Mouse (Mus musculus): ENCODE data around the gene Trip4.
A peak's percentile ranks its signal among the peaks of the same experiment; 100 is the strongest.

Trip4 gene

DNA sequence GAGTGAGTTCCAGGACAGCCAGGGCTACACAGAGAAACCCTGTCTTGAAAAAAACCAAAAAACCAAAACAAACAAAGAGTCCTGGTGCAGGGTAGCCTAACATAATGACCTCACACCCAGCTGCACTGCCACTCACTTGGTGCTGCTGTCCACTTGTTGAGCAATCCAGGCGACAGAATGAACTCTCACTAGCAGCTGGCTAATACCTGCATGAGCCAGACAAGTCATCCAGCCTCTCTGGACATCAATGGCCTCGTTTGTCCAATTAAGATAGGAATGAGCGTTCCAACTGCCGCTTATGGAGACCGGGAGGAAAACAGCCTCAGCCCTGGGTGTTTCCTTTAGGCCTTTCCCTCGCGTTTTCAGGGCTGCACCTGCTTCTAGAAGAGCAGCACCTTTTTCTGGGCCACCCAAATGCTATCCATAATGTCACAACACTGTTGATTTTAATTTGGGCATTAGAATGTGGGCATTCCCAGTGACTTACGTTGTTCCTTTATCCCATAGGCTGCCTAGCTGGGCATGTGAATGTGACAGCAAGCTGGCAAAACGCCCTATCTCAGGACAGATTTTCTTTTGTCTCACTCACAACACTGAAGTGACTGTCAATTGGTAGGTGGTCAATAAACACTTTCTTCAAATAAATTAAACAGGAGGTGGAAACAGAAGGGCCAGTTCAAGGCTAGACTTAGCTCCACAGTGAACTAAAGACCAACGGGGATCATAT lies 73.8 kb downstream of the Trip4 start:
- peak; percentile 23 for DNase-seq (ENCODE audit: low spot score)

DNA sequence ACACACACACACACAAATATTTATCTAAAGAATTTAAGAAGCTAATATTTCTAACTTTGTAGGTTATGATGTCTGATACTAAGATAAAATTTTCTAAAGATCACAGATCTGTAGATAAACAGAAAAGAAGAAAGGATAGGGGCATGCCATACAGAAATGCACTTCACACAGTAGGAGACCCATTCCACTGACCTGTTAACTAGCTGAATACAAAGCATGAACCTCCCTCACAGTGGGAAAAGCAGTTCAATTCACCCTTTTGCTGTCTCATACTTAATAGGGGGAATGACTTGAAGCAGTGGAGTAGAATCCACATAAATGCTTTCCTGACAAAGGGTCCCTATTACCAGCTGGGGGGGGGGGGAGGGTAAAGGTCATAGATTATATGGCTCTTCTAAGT lies 75.0 kb downstream of the Trip4 start:
- no peak for DNase-seq (ENCODE audit: low spot score)

DNA sequence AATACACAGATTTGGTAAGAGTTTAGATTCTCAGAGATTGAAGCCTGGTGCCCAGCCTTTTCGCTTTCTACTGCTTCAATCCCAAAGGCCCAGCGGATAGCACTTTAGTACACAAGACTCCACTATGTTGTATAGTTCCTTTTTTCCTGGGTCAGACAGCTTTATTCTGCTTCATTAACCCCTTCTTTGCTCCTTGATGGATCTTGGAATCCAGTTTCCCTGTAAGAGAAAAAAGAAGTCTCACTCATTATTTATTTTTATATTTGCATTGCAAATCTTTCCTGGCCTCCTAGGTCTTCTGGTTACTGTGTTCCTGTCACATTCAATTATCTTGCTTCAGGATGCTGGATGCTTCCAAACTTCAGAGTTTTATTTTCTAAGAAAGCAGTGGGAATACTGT lies 75.4 kb downstream of the Trip4 start:
- no peak for DNase-seq (ENCODE audit: low spot score)

DNA sequence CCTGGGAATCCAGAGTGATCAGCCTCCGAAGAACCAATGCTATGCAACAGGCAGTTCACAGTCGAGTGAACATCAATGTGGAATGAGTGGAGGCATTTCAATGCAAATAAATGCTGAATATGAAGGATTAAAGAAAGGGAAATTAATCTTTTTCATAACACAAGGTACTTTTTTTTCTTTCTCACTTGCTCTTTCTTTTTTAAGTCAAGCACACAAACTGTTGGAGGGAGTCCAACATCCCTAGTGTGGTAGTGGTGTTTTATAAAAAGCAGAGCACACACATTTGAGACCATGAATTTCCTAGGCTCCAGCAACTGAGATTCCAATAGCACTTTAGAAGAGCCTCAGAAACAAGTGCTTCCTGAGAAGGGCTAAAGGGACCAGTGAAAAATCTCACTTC lies 76.6 kb downstream of the Trip4 start:
- DNase-seq (ENCODE audit: low spot score): no peak

DNA sequence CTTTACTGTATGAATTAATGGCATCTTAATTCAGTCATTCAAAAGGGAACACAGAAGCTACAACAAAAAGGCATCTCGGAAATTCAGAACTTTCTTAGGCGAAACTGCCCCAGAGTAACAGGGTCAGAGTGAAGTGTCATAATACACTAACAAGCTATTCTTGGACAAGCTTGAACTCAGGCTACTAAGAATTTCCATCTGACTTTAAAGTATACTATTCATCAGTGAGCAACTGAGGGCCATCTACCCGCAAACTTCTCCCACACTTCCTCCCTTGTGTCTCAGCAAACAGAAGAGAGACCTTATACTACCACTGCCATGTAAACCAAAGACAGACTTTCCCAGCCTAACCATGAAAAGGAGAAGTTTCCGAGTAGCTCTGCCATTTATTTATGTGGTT lies 77.4 kb downstream of the Trip4 start:
- DNase-seq (ENCODE audit: low spot score): no peak

DNA sequence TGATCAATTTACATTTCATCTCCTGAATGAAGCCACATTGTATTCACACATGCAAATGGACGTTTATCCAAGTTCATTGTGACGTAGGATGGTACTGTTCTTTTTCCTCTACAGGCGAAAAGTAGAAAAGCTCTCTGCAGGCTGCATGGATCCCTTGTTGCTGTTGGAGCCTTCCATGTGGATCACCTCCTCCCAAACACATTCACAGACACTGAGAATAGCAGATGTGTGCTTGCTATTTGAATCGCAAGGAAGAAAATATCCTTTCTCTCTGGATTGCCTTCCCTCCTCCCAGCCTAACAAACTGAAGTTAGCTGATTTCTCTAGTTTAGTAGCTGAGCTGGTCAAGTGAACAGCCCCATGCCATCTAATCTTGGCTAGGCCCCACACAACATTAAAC lies 78.3 kb downstream of the Trip4 start:
- no peak for DNase-seq (ENCODE audit: low spot score)

DNA sequence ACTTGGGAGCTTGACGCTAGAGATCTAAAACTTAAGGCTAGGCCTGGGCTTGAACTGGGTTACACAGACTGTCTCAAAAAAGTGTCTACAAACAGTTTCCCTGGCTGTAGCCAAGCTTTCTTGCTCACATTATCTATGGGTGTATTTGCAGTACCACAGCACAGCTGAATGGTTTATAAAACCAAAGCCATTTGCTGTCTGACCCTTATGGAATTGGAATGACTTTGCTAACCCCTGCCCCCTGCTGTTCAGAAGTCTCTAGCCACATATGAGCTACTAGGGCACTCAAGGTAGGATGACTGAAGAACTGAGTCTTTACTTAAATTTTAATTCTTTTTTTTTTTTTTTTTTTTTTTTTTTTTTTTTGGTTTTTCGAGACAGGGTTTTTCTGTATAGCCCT lies 79.2 kb downstream of the Trip4 start:
- DNase-seq (ENCODE audit: low spot score): peak; percentile 22

DNA sequence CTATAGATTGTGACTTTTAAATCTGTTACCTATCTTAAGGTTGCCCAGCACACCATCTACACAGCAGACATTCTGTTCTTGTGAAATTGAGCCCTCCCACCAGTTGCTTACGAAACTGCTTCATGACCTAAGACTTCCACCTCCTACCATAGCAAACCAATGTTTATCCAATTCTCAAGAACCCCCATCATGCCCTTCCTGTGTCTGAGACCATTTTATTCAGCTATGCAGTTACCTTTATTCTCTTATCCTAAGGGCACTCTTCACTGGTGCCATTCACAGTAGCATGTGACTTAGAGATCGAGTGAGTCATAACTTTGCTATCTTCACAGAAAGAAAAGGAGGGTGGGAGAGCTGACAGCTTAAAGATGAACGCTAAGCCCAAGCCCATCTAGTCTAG lies 80.1 kb downstream of the Trip4 start:
- DNase-seq (ENCODE audit: low spot score): no peak

DNA sequence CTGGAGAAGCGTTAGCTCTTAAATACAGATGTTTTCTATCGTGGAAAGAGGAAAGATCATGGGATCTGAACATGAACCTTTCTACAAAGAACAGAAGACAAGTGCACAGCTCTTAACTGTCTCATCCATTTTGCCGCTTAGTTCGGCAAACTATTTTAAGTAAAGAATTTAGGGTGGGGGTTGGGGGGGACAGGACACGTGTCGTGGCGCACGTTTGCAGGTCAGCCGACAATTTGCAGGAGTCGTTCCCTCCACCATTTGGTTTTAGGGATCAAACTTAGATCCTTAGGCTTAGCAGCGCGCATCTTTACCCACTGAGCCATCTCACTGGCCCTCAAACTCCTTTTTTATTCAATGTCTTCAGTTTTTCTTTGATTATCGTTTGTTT lies 80.6 kb downstream of the Trip4 start:
- no peak for DNase-seq (ENCODE audit: low spot score)

DNA sequence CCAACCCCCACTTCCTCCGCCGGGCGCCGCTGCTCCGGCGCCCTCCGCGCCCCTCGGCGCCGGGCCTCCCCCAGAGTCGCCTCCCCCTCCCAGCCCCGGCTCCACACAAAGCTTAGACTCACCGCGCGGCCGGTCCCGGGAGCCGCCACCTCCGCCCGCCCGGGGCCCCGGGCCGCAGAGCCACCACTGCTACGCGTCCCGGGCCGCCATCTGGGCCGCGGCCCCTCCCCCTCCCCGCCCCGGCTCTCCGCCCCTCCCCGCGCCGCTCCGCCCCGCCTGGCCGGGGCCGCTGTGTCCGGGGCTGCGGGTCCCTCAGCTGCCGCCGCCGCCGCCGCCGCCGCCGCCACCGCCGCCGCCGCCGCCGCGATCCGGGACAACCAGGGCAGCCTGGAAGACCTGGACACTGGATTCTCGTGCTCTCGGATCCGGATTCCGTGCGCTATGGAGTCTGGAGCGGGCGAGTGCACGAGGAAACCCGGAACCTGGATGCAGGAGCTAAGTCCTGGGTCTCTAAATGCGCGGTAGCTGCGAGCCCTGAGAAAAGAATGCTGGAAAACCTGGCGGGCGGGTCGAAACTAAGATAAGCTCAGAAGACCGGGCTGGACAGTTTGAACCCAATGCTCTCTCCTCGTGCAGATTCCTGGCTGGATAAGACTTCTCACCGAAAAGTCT lies 81.1 kb downstream of the Trip4 start, which contains the start of gene Zfp609:
Gene Zfp609 (minus strand): TSS at position 221 of the 672 bp plus-strand sequence.
- DNase-seq (ENCODE audit: low spot score): peak; percentile 93

DNA sequence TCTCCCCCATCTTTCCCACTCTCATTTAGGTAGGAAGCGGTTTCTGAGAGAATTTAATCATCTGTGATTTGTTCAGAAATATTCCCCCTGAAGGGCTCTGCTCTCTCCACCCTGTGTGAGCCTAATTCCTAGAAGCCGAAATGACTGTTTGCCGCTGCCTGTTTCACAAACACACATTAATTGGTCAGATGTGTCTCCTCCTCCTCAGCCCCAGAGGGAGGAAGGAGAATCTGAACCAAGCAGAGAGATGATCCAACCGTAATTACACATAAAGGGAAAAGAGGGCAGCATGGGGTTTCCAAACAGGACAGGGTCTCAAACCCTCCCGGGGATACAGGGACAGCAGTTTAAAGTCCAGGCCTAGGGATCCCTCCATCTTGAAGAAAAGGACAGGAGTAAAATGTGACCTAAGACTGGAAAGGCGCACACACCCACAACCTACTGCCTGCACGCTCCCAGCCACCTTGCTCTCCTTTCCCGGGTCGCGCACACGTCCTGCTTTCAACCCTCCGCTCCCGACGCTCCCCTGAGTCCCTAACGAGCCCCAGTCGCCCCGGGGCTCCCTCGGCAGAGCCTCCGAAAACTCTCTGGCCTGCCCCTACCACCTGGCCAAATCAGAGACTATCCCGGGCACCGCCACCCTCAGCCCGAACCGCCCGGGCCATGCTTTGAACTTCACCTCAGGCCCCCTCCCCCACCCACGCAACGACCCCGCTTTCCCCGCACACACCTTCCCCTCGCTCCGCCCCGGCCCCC lies 81.8 kb downstream of the Trip4 start:
- DNase-seq (ENCODE audit: low spot score): peak; percentile 39

DNA sequence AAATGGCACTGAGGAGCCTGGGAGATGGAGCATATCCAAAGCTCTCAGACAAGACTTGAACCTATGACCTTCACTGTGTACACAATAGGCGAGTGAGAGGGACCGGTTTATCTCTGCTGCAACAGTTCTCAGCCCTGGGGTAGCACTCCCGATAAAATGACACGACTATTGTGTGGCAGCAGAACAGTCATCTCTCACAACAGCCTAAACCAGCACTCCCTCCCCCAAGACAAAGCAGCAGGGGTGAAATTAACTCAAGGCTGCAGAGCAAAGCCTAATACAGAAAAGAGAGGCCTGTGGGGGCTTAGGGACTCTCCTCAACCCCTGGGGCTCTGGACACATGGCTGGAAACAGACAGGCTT lies 82.4 kb downstream of the Trip4 start:
- no peak for DNase-seq (ENCODE audit: low spot score)

DNA sequence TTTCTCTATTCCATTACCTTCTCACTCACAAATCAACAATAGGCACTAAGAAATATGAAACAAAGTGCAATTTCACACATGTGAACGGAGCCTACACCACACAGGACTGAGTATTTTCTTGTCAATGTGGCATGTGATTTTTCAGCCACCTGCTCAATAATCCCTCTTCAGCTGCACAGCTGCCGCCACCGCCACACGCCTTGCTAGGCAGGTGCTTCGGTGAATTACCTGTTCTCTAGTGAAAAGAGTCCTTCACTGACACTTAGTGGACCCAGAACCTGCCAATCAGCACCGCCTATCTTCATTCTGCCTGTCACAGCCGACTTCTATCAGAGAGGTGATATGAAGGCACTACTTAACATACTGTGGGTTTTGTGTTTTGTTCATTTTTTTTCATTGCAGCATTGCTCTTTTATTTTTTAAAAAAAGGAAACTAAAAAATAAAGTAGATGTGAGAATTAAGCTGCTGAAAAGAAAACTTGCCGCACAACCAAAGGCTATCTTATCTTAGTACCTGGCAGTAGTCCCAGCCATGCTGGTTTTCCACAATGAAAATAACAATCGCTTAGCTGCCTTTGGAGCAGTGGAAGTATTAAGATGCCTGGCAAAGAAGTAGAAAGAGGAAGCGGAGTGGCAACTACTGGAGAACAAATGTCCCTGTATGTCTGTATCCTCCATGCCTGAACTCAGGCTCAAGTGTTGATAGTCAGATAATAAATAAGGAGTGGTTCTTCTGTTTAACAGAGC lies 84.7 kb downstream of the Trip4 start:
- no peak for DNase-seq (ENCODE audit: low spot score)

DNA sequence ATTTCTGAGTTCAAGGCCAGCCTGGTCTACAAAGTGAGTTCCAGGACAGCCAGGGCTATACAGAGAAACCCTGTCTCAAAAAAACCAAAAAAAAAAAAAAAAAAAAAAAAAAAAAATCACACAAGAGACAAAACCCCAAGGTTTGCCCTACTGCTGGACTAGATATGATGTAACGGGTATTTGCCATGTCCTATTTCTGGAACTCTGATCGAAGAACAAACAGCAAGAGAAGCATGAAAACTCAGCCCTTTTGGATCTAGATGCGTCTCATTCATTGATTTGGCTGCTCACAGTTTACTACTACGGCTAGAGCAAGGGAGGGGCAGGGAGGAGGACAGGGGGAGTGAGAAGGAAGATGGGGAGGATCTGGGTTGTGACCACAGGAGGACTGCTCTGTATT lies 86.6 kb downstream of the Trip4 start:
- DNase-seq (ENCODE audit: low spot score): no peak

DNA sequence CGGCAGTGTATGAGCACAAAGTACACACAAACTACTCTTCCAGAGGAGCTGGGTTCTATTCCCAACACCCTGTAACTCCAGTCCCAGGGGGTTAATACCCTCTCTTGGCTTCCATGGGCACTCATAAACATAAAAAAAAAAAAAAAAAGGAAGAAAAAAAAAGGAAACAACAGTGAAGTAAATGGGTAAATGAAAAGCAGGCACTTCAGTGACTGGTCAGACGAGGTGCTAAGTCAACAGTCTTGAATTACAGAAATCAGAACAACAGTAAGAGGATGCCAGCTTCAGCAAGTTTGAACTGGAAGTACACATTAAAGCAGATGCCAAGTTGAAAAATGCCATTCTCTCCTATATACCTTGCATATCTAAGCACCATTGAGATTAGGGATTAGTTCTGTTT lies 88.3 kb downstream of the Trip4 start:
- DNase-seq (ENCODE audit: low spot score): no peak

DNA sequence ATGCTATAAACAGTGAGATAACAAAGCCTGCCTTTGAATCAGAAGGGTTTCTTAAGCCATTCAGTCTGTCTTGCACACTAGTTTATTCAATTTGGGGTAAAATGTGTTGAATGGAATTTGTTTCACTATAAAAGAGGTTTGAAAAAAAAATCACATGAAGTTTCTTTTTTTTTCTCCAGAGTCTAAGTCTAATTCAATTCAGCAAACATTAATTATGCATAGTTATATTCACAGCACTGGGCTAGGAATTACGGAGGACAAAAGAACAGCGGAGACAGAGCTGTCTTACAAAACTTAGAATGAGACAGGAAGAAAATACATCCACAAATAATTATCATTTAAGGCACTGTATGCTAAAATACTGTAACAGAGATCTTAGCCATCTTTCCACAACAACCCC lies 90.2 kb downstream of the Trip4 start:
- no peak for DNase-seq (ENCODE audit: low spot score)

DNA sequence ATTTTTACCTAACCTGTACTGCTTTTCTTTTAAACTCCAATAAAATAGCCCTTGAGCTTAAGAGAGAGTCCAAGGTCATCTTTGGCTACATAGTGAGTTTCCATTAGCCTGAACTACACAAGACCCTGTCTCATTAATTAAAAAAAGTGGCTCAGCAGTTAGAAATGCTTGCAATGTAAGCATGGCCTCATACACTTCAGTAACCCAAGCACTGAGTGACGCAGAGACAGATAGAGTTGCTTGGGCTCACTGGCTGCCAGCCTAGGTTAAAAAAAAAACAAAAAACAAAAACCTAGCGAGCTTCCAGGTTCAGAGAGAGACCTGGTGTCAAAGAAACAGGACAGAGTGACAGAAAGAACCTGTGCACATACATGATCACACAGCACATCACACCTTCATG lies 95.8 kb downstream of the Trip4 start:
- DNase-seq (ENCODE audit: low spot score): no peak

DNA sequence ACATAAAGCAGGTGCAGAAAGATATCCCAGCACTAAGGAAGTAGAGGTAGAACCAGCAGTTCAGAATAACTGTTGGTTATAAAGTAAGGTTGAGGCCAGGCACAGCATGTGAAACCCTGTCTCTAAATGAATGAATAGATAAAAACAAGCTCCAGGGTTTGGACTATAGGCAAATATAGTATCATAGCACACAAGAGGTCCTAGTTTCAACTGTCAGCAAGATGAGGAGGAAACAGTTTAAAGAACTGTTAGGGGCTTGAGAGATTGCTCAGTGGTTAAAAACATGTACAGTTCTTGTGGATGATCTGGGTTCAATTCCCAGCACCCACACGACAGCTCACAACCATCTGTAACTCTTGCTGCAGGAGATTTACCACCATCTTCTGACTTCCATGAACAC lies 96.8 kb downstream of the Trip4 start:
- no peak for DNase-seq (ENCODE audit: low spot score)

DNA sequence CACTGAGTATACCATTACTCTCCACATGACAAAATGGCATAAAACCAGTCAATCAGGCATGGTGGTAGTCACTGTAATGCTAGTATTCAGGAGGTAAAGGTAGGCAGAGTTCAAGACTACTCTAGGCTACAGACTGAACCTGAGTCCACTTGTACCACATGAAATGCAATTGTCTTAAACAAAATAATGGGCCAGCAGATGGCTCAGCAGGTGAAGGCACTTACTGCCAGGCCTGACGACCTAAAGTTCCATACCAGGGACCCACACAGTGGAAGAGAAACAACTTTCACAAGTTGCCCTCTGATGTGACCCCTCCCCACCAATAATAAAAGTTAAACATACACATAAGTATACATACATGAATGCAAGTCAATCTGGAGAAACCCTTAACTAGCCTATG lies 100.8 kb downstream of the Trip4 start:
- no peak for DNase-seq (ENCODE audit: low spot score)

DNA sequence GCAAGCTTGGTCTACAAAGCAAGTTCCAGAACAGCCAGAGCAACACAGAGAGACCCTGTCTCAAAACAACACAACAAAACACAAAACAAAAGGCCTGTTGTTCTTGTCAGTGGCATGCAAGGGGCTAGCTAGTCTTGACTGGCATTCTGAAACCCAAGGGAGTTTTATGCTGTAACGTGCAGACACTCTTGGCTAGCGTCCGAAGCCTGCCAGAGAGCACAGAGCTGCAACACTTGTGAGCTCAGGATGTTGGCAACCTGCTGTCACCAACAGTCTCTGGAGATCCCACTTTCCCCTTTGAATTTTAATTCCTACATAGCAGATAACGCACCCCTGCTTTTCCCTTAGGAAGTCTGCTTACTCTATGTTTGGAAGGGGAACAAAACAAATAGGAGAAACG lies 101.3 kb downstream of the Trip4 start:
- no peak for DNase-seq (ENCODE audit: low spot score)

DNA sequence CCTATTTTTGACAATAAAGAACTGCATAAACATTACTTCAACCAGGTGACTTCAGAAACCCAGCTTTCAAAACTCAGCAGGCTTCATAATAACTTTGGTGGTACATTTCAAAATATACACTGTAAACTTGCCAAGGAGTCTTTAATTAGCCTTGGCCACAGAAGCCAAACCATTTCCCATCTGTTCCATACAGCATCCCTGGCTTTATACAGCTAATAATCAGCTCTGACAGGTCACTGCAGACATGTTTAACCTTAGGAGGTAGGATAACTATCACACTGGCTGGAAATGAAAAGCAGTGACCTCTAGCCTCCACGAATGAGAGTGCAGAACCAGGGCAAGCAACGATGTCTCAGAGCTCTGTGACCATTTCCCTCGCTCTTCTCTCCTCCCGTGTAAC lies 108.8 kb downstream of the Trip4 start:
- no peak for DNase-seq (ENCODE audit: low spot score)

DNA sequence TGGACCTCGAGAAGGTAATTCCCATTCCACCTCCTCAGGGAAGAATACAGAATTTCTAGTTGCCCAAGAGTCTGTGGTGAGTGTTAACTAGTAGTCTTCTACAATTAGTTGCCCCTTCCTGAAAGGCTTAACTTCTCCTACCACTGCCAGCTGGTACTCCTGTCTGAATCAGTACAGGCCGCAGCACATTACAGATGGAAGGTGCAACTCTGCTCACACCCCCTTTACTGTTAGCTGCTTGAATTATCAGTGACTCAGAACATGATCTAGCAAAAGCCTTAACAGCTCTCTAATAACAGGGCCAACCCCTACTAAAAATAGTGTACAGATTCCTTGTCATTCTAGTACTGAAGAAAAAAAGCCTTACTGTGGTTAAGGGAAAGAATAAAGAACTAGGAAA lies 112.9 kb downstream of the Trip4 start:
- no peak for DNase-seq (ENCODE audit: low spot score)

DNA sequence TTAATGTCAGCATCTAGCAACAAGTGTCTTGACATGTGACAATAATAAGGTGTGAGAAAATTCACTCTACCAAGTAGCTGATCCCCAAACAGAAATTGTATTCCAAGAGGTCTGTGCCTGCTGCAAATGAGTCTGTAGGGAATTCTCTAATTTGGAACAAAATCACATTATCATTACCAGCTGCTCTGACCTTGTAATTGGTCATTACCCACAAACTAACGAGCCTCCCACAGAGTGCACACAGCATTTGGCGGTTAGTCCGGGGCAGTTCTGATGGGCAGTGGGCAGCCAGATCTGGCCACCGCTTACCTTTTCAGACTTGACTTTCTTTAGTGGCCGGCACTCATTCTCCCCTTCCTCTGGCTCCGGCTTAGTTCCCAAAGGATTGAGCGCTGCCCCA lies 114.3 kb downstream of the Trip4 start:
- no peak for DNase-seq (ENCODE audit: low spot score)
